Mouse (Mus musculus) MEL (cell line): Measurements from ENCODE around the gene Yjefn3.

Source experiments
- CHD2 ChIP-seq: IDR thresholded peaks from 2 replicates; pipeline ENCODE4 v1.6.1; 2011; ENCODE audit warnings: low read length, improper control_type of control experiment
- CTCF ChIP-seq, 3 experiments: IDR thresholded peaks in 2 of 3; conservative IDR thresholded peaks in 1 of 3; 2 replicates each; pipeline ENCODE4 v1.5.1; 2011 to 2012; ENCODE audit warnings: low read length in 3 of 3, low read depth in 2 of 3, mild to moderate bottlenecking in 2 of 3, improper control_type of control experiment in 1 of 3, inconsistent platforms in 1 of 3, mixed read lengths in 1 of 3, moderate library complexity in 1 of 3; ENCODE audit not compliant: control insufficient read depth in 1 of 3, insufficient read depth in 1 of 3, poor library complexity in 1 of 3, severe bottlenecking in 1 of 3
- E2F4 ChIP-seq: IDR thresholded peaks from 2 replicates; pipeline ENCODE4 v1.6.1; 2011; ENCODE audit warnings: low read depth, low read length, improper control_type of control experiment, borderline replicate concordance
- EP300 ChIP-seq, 2 experiments: IDR thresholded peaks; 2 replicates each; pipeline ENCODE4 v1.6.1; 2011; ENCODE audit warnings: improper control_type of control experiment in 2 of 2, low read length in 2 of 2, low read depth in 1 of 2, mild to moderate bottlenecking in 1 of 2
- NELFE ChIP-seq: IDR thresholded peaks from 2 replicates; pipeline ENCODE4 v1.6.1; 2011; ENCODE audit warnings: low read depth, low read length, improper control_type of control experiment
- POLR2A ChIP-seq, 2 experiments: IDR thresholded peaks; 2 replicates each; pipeline ENCODE4 v1.6.1; 2011 to 2012; ENCODE audit warnings: low read length in 2 of 2, mild to moderate bottlenecking in 2 of 2, control low read depth in 1 of 2, improper control_type of control experiment in 1 of 2, low read depth in 1 of 2, moderate library complexity in 1 of 2; ENCODE audit not compliant: control insufficient read depth in 1 of 2, insufficient read depth in 1 of 2, poor library complexity in 1 of 2
- SMC3 ChIP-seq: IDR thresholded peaks from 2 replicates; pipeline ENCODE4 v1.6.1; 2011; ENCODE audit warnings: low read depth, low read length, improper control_type of control experiment
- TAL1 ChIP-seq: IDR thresholded peaks from 2 replicates; pipeline ENCODE4 v1.6.1; 2012; ENCODE audit warnings: mild to moderate bottlenecking, inconsistent platforms, low read length, moderate library complexity, mixed read lengths
- USF2 ChIP-seq, 2 experiments: IDR thresholded peaks; 2 replicates each; pipeline ENCODE4 v1.6.1; 2011 to 2012; ENCODE audit warnings: improper control_type of control experiment in 2 of 2, low read length in 2 of 2, borderline replicate concordance in 1 of 2, inconsistent platforms in 1 of 2, low read depth in 1 of 2, mild to moderate bottlenecking in 1 of 2; ENCODE audit not compliant: insufficient read depth in 1 of 2

DNA sequence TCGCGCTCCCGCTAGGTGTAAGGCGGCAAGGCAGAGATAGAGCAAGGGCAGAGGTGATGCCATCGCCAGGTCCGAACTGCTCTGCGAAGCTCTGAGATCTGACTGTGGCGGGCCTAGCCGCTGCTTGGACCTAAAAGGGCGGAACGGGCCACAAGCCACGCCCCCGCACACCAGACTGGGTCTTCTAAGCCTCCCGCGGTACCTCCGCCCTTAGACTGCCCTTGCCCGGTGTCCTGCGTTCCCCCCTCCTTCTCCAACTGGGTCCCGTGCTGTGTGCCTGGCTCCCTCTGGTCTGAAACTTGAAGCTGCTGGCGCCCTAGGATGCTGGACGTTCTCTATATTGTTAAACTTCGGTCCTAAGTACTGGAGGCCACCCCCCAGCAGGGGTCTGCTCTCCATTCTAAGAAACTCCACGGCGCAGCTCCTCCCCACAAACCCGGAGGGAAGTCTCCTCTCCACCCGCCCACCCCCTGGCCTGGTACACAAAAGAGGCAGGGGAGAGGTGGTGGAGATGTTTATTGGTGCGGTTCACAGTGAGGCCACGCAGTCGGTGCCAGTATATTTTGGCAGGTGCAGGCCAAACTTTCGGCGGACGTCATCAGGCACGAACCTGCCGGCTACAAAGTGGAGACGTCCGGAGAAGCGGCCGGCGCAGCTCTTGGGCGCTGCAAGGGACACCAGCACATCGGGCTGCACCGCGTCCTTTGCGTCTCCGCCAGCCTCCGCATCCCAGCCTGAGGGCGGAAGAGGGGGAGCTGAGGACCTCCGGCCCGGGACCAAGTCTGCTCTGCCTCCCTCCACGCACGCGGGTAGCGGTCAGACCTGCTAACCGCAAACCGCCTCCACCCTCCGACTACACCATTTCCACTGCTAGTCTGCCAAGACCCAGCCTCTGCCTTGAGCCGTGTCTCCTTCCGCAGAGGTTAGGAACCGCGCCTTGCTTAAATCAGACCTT is 14.9 kb downstream of the Yjefn3 start, which contains the start of gene Cilp2:
- no peak for TF ChIP-seq CTCF (IDR thresholded peaks at IDR 0.05 in 2 of 3, conservative IDR thresholded peaks at IDR 0.05 in 1 of 3; ENCODE audit: control insufficient read depth in 1 of 3, insufficient read depth in 1 of 3, low read depth in 2 of 3, low read length in 3 of 3, poor library complexity in 1 of 3, severe bottlenecking in 1 of 3)
- no peak for TF ChIP-seq POLR2A (IDR thresholded peaks at IDR 0.05; ENCODE audit: control insufficient read depth in 1 of 2, insufficient read depth in 1 of 2, low read depth in 1 of 2, low read length in 2 of 2, poor library complexity in 1 of 2)
- TF ChIP-seq SMC3, result no peak
- no peak for TF ChIP-seq TAL1
- no peak for TF ChIP-seq E2F4
- no peak for TF ChIP-seq USF2 (IDR thresholded peaks at IDR 0.05; ENCODE audit: borderline replicate concordance in 1 of 2, insufficient read depth in 1 of 2, low read depth in 1 of 2, low read length in 2 of 2)
- no peak for TF ChIP-seq EP300 (IDR thresholded peaks at IDR 0.05; ENCODE audit: low read depth in 1 of 2, low read length in 2 of 2)
- TF ChIP-seq NELFE, result no peak
- no peak for TF ChIP-seq CHD2
